Mouse (Mus musculus): Measurements from ENCODE around the gene Nmbr.

DNA sequence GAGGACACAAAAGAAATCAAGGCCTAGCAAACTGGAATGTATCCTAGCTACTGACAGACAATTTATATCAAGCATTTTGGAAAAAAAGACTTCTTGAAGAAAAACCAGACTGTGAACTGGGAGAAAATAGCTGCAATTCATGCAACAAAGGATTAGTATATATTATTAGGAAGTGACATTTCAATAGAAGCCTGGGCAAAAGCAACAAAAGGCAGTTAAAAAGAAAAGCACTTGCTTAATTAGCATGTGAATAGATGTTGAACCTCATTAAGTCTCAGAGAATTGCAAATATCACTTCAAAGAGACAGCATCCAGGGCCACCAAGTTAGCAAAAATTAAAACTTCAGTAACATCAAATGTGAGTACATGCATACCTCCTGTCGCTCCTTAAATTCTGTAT, 2.2 kb upstream of the Nmbr start:
- TF ChIP-seq CTCF (IDR thresholded peaks at IDR 0.05; ENCODE audit: control insufficient read depth, insufficient read depth, insufficient read length) (no peak), MAX (IDR thresholded peaks at IDR 0.05) (no peak), USF1 (IDR thresholded peaks at IDR 0.05; ENCODE audit: low read depth) (no peak), MYOG (IDR thresholded peaks at IDR 0.05; ENCODE audit: control insufficient read depth, extremely low read depth, insufficient read length) (no peak), MYOD1 (IDR thresholded peaks at IDR 0.05; ENCODE audit: control insufficient read depth, insufficient read length, low read depth) (no peak)
